Mouse (Mus musculus): ENCODE data around the gene Arhgap32.
"Not testable (repeated sequence)": the region's sequence is repeated elsewhere in the genome, so short reads cannot be mapped to it uniquely, and the experiment has no call there.

DNA sequence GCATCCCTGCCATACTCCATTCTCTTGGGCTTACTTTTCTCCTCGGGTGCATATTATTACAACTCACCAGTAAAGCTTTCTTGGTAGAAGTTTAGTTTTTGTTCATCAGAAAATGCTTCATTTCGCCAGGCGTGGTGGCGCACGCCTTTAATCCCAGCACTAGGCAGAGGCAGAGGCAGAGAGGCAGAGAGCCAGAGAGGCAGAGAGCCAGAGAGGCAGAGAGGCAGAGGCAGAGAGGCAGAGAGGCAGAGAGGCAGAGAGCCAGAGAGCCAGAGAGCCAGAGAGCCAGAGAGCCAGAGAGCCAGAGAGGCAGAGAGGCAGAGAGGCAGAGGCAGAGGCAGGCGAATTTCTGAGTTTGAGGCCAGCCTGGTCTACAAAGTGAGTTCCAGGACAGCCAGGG is 47.9 kb downstream of the Arhgap32 start:
- TF ChIP-seq POLR2A (IDR thresholded peaks at IDR 0.05; ENCODE audit: insufficient read length, low read depth); USF1 (IDR thresholded peaks at IDR 0.05; ENCODE audit: low read depth); E2F4 (IDR thresholded peaks at IDR 0.05; ENCODE audit: insufficient read depth); POLR2AphosphoS2 (IDR thresholded peaks at IDR 0.05; ENCODE audit: insufficient read length, low read depth); MYOG (IDR thresholded peaks at IDR 0.05; ENCODE audit: control insufficient read depth in 1 of 3, insufficient read depth in 1 of 3, insufficient read length in 2 of 3, low read depth in 2 of 3); TCF12 (IDR thresholded peaks at IDR 0.05; ENCODE audit: insufficient read depth, poor library complexity, severe bottlenecking); MAX (IDR thresholded peaks at IDR 0.05; ENCODE audit: low read depth); SRF (IDR thresholded peaks at IDR 0.05; ENCODE audit: control insufficient read depth, insufficient read length, low read depth); MYOD1 (IDR thresholded peaks at IDR 0.05; ENCODE audit: control insufficient read depth in 1 of 3, insufficient read length in 2 of 3, low read depth in 2 of 3); REST (IDR thresholded peaks at IDR 0.05; ENCODE audit: insufficient read depth, insufficient read length): not testable (repeated sequence)
